Mouse (Mus musculus) liver, adult 2 months (tissue): Measurements from ENCODE around the gene Sh3bgr. TPM values are rescaled to one million over a fixed set of nuclear protein-coding genes. Genes with fewer than 3 reads are reported as not detected.

Experiments used
- DNase-seq: peaks from one replicate; pipeline ENCODE4 v3.0.0-alpha.2; 2011; ENCODE audit warnings: low read depth, low spot score; ENCODE audit errors: extremely low read depth
- H3K27ac ChIP-seq: fragments of 200-500 bp; replicated peaks from 2 replicates; pipeline ENCODE4 v1.5.1; 2012; ENCODE audit warnings: low read depth, mild to moderate bottlenecking, control low read depth, inconsistent platforms, low read length; ENCODE audit not compliant: insufficient read depth
- H3K27me3 ChIP-seq: fragments of 200-500 bp; 2 replicates; pipeline ENCODE4 v1.6.1; 2012; ENCODE audit warnings: mild to moderate bottlenecking, moderate library complexity, low read length, inconsistent platforms; ENCODE audit not compliant: control insufficient read depth, insufficient read depth
- H3K36me3 ChIP-seq: fragments of 200-500 bp; 2 replicates; pipeline ENCODE4 v1.6.1; 2012; ENCODE audit warnings: low read length, inconsistent platforms; ENCODE audit not compliant: control insufficient read depth, insufficient read depth
- H3K4me1 ChIP-seq: fragments of 200-500 bp; 2 replicates; pipeline ENCODE4 v1.6.1; 2011; ENCODE audit warnings: low read length; ENCODE audit not compliant: control insufficient read depth, insufficient read depth
- H3K4me3 ChIP-seq: fragments of 200-500 bp; 2 replicates; pipeline ENCODE4 v1.5.1; 2011; ENCODE audit warnings: low read depth, mild to moderate bottlenecking, control low read depth, low read length, moderate library complexity; ENCODE audit not compliant: insufficient read depth
- H3K79me2 ChIP-seq: fragments of 200-500 bp; 2 replicates; pipeline ENCODE4 v1.6.1; 2012; ENCODE audit warnings: inconsistent platforms, mild to moderate bottlenecking, low read length, moderate library complexity; ENCODE audit not compliant: control insufficient read depth, insufficient read depth
- H3K9ac ChIP-seq: fragments of 200-500 bp; 2 replicates; pipeline ENCODE4 v1.6.1; 2012; ENCODE audit warnings: low read depth, mild to moderate bottlenecking, control low read depth, inconsistent platforms, low read length
- CTCF ChIP-seq: fragments of 200-500 bp; IDR thresholded peaks from 2 replicates; pipeline ENCODE4 v1.5.1; 2011; ENCODE audit warnings: low read depth, low read length, control low read depth
- POLR2A ChIP-seq: fragments of 200-500 bp; IDR thresholded peaks from 2 replicates; pipeline ENCODE4 v1.6.1; 2011; ENCODE audit warnings: low read length, control low read depth; ENCODE audit not compliant: insufficient read depth; ENCODE audit errors: extremely low read depth
- WGBS: fragments of 180-500 bp; shearing (Covaris S2); methylation state at CpG from one replicate; pipeline ENCODE4 v1.1.7; 2018; 5-methylcytosine and 5-hydroxymethylcytosine counted together
- polyA plus RNA-seq: library from polyadenylated mRNA; depleted of rRNA; stranded (reverse); fragments of >200 nt; gene quantifications from 2 replicates; pipeline ENCODE4 v1.2.3, GENCODE M21; 2012
- total RNA-seq: library from RNA; depleted of rRNA; stranded (reverse); fragments of >200 nt; gene quantifications from 2 replicates; pipeline ENCODE4 v1.2.3, GENCODE M21; 2014

Sh3bgr gene
- total and polyA plus RNA-seq, 2 experiments: 0.55 TPM; not detected in 1

GRCm38 (mm10) chr16:96168837-96169236 is 31.4 kb upstream of the Sh3bgr start:
- WGBS: 88% methylated on average over 4 of the region's 4 CpGs
- Histone ChIP-seq H3K4me3 (no peak overlapping the region), H3K36me3 (no peaks in the 10 kb centered on the region), H3K27ac (no peak overlapping the region), H3K4me1 (no peaks in the 10 kb centered on the region), H3K27me3 (no peaks in the 10 kb centered on the region), H3K9ac (no peak overlapping the region), H3K79me2 (no peaks in the 10 kb centered on the region)
- TF ChIP-seq POLR2A (no peak), CTCF (no peak)
- no peak for DNase-seq

- Histone ChIP-seq H3K27me3 (no peaks in the 10 kb centered on the region), H3K79me2 (no peaks in the 10 kb centered on the region), H3K36me3 (no peaks in the 10 kb centered on the region), H3K27ac (no peak overlapping the region), H3K4me1 (no peaks in the 10 kb centered on the region), H3K9ac (no peak overlapping the region), H3K4me3 (no peak overlapping the region)
- no peak for TF ChIP-seq POLR2A
- TF ChIP-seq CTCF: no peak
- no peak for DNase-seq
- 88% methylated on average over 8 of the region's 8 CpGs for WGBS
Observed at GRCm38 (mm10) chr16:96173648-96174047, 26.6 kb upstream of the Sh3bgr start.

- no peaks in the 10 kb centered on the region for H3K27me3 ChIP-seq
- TF ChIP-seq POLR2A (no peak), CTCF (no peak)
- H3K4me3 ChIP-seq: no peak overlapping the region
- no peaks in the 10 kb centered on the region for H3K79me2 ChIP-seq
- no peaks in the 10 kb centered on the region for H3K4me1 ChIP-seq
- no peak for DNase-seq
- 52% methylated on average over 2 of the region's 2 CpGs for WGBS
- H3K9ac ChIP-seq: no peak overlapping the region
- no peak overlapping the region for H3K27ac ChIP-seq
- H3K36me3 ChIP-seq: no peaks in the 10 kb centered on the region
Observed at GRCm38 (mm10) chr16:96175399-96175798, 24.9 kb upstream of the Sh3bgr start.

- H3K79me2 ChIP-seq: no peaks in the 10 kb centered on the region
- H3K27ac ChIP-seq: no peak overlapping the region
- TF ChIP-seq POLR2A (no peak), CTCF (no peak)
Observed at GRCm38 (mm10) chr16:96179156-96179555, 21.1 kb upstream of the Sh3bgr start.

GRCm38 (mm10) chr16:96187619-96188018 is 12.6 kb upstream of the Sh3bgr start:
- no peak overlapping the region for H3K27ac ChIP-seq
- DNase-seq: no peak
- no peak overlapping the region for H3K4me3 ChIP-seq
- no peak overlapping the region for H3K9ac ChIP-seq
- H3K27me3 ChIP-seq: peaks cover 3% of the 10 kb centered on the region
- no peaks in the 10 kb centered on the region for H3K4me1 ChIP-seq
- no peaks in the 10 kb centered on the region for H3K79me2 ChIP-seq
- no peak for TF ChIP-seq CTCF
- TF ChIP-seq POLR2A: no peak
- 84% methylated on average over 5 of the region's 5 CpGs for WGBS
- no peaks in the 10 kb centered on the region for H3K36me3 ChIP-seq

More at GRCm38 (mm10) chr16:96179156-96179555, 21.1 kb upstream of the Sh3bgr start:
- Histone ChIP-seq H3K9ac (no peak overlapping the region), H3K4me1 (no peaks in the 10 kb centered on the region), H3K4me3 (no peak overlapping the region), H3K27me3 (no peaks in the 10 kb centered on the region), H3K36me3 (no peaks in the 10 kb centered on the region)
- DNase-seq: no peak

- DNase-seq: peak; percentile 90
- WGBS: 1% methylated on average over 77 of the region's 77 CpGs
- TF ChIP-seq POLR2A (peak; percentile 50; the same call in 1 of the 2 replicates), CTCF (no peak)
- no peaks in the 10 kb centered on the region for H3K4me1 ChIP-seq
- no peaks in the 10 kb centered on the region for H3K36me3 ChIP-seq
- peak within 1 kb of the TSS; percentile 79 for H3K9ac ChIP-seq
- no peaks in the 10 kb centered on the region for H3K79me2 ChIP-seq
- H3K27ac ChIP-seq: peak within 1 kb of the TSS; percentile 72
- H3K4me3 ChIP-seq: peak within 1 kb of the TSS; percentile 79
- no peaks in the 10 kb centered on the region for H3K27me3 ChIP-seq
Observed at GRCm38 (mm10) chr16:96191531-96192506, 8.4 kb upstream of the Sh3bgr start, which contains the start of gene Lca5l. TSS of gene Lca5l (minus strand) at chr16:96192271.
